Mouse (Mus musculus) stomach, embryonic 14.5 days (tissue): ENCODE measurements at regions not wholly inside any gene's neighbourhood (a gene's known extent, or its start where the extent isn't known, plus 50 kb on each side); places are given as distances from the start of the nearest gene placed in this dataset.

Source experiments
- ATAC-seq: fragments of 200-750 bp; cut with Nextera tagmentation; 2 replicates; pipeline ENCODE4 v1.8.0; 2017; ENCODE audit warnings: low read depth, moderate TSS enrichment; ENCODE audit not compliant: insufficient number of reproducible peaks, insufficient read depth, low FRiP score
- H3K27ac ChIP-seq: fragments of 300-500 bp; sonication (generic); 2 replicates; pipeline ENCODE4 v1.5.1; 2014; ENCODE audit warnings: mild to moderate bottlenecking, low read length, moderate library complexity, mixed read lengths
- H3K27me3 ChIP-seq: fragments of 300-500 bp; sonication (generic); 2 replicates; pipeline ENCODE4 v1.6.1; 2014; ENCODE audit warnings: low read length, control low read depth, mixed read lengths; ENCODE audit not compliant: control insufficient read depth, insufficient read depth
- H3K36me3 ChIP-seq: fragments of 300-500 bp; sonication (generic); 2 replicates; pipeline ENCODE4 v1.6.1; 2014; ENCODE audit warnings: mild to moderate bottlenecking, control low read depth, low read length, moderate library complexity, mixed read lengths; ENCODE audit not compliant: control insufficient read depth, insufficient read depth
- H3K4me1 ChIP-seq: fragments of 300-500 bp; sonication (generic); 2 replicates; pipeline ENCODE4 v1.6.1; 2014; ENCODE audit warnings: low read length, control low read depth, mixed read lengths; ENCODE audit not compliant: control insufficient read depth, insufficient read depth
- H3K4me2 ChIP-seq: fragments of 300-500 bp; sonication (generic); replicated peaks from 2 replicates; pipeline ENCODE4 v1.6.1; 2014; ENCODE audit warnings: low read depth, low read length, control low read depth
- H3K4me3 ChIP-seq: fragments of 300-500 bp; sonication (generic); 2 replicates; pipeline ENCODE4 v1.5.1; 2014; ENCODE audit warnings: low read depth, low read length, control low read depth
- H3K9ac ChIP-seq: fragments of 300-500 bp; sonication (generic); replicated peaks from 2 replicates; pipeline ENCODE4 v1.6.1; 2014; ENCODE audit warnings: low read depth, mild to moderate bottlenecking, control low read depth, low read length, moderate library complexity, mixed read lengths
- H3K9me3 ChIP-seq: fragments of 300-500 bp; sonication (generic); 2 replicates; pipeline ENCODE4 v1.6.1; 2016; ENCODE audit warnings: low read depth, low read length, control low read depth; ENCODE audit not compliant: control insufficient read depth
- WGBS: fragments of 180-500 bp; shearing (Covaris S2); extraction: QIAGEN DNeasy Blood & Tissue Kit; methylation state at CpG from one replicate; pipeline ENCODE4 v1.1.7; 2014; 5-methylcytosine and 5-hydroxymethylcytosine counted together

- no peaks in the 10 kb centered on the region for H3K27me3 ChIP-seq
- no peak overlapping the region for H3K4me3 ChIP-seq
- H3K9me3 ChIP-seq: no peaks in the 10 kb centered on the region
- no peak overlapping the region for H3K4me2 ChIP-seq
- no peak overlapping the region for H3K9ac ChIP-seq
- ATAC-seq: no peak
- WGBS: 68% methylated on average over 9 of the region's 9 CpGs
- peaks cover 6% of the 10 kb centered on the region; the same call in 1 of the 2 replicates for H3K4me1 ChIP-seq
- no peaks in the 10 kb centered on the region for H3K36me3 ChIP-seq
- H3K27ac ChIP-seq: no peak overlapping the region
These were observed 126.2 kb upstream of the Arid1b start for GRCm38 (mm10) chr17:4867754-4868445.

- H3K9me3 ChIP-seq: no peaks in the 10 kb centered on the region
- WGBS: 73% methylated on average over 10 of the region's 10 CpGs
- H3K4me2 ChIP-seq: no peak overlapping the region
- H3K4me1 ChIP-seq: peaks cover 6% of the 10 kb centered on the region; the same call in 1 of the 2 replicates
- no peaks in the 10 kb centered on the region for H3K27me3 ChIP-seq
- H3K36me3 ChIP-seq: no peaks in the 10 kb centered on the region
- ATAC-seq: no peak
- no peak overlapping the region for H3K9ac ChIP-seq
- no peak overlapping the region for H3K4me3 ChIP-seq
- no peak overlapping the region for H3K27ac ChIP-seq
These were observed 125.7 kb upstream of the Arid1b start for GRCm38 (mm10) chr17:4868446-4868825.

GRCm38 (mm10) chr17:4868861-4869260, 125.3 kb upstream of the Arid1b start:
- Histone ChIP-seq H3K36me3 (no peaks in the 10 kb centered on the region), H3K4me1 (peaks cover 6% of the 10 kb centered on the region; the same call in 1 of the 2 replicates), H3K4me2 (no peak overlapping the region), H3K27me3 (no peaks in the 10 kb centered on the region), H3K27ac (no peak overlapping the region), H3K4me3 (no peak overlapping the region), H3K9me3 (no peaks in the 10 kb centered on the region), H3K9ac (no peak overlapping the region)
- no peak for ATAC-seq
- WGBS: 83% methylated on average over 5 of the region's 5 CpGs

- ATAC-seq: no peak
- Histone ChIP-seq H3K4me3 (no peak overlapping the region), H3K4me2 (no peak overlapping the region), H3K9me3 (no peaks in the 10 kb centered on the region), H3K9ac (no peak overlapping the region), H3K4me1 (peaks cover 2% of the 10 kb centered on the region; the same call in 1 of the 2 replicates), H3K27me3 (no peaks in the 10 kb centered on the region), H3K27ac (no peak overlapping the region), H3K36me3 (no peaks in the 10 kb centered on the region)
- WGBS: 78% methylated on average over 2 of the region's 2 CpGs
These were observed 122.9 kb upstream of the Arid1b start for GRCm38 (mm10) chr17:4871267-4871666.

- no peak overlapping the region for H3K9ac ChIP-seq
- no peaks in the 10 kb centered on the region for H3K27me3 ChIP-seq
- ATAC-seq: no peak
- 85% methylated on average over 2 of the region's 2 CpGs for WGBS
- H3K4me2 ChIP-seq: no peak overlapping the region
- no peaks in the 10 kb centered on the region for H3K4me1 ChIP-seq
- H3K27ac ChIP-seq: no peak overlapping the region
- H3K36me3 ChIP-seq: no peaks in the 10 kb centered on the region
- no peaks in the 10 kb centered on the region for H3K9me3 ChIP-seq
- no peak overlapping the region for H3K4me3 ChIP-seq
These were observed 119.7 kb upstream of the Arid1b start for GRCm38 (mm10) chr17:4874459-4874858.

GRCm38 (mm10) chr17:4875086-4876046, 118.8 kb upstream of the Arid1b start:
- Histone ChIP-seq H3K4me3 (no peak overlapping the region), H3K27me3 (no peaks in the 10 kb centered on the region), H3K4me2 (no peak overlapping the region), H3K36me3 (no peaks in the 10 kb centered on the region), H3K27ac (no peak overlapping the region), H3K9ac (no peak overlapping the region), H3K4me1 (no peaks in the 10 kb centered on the region), H3K9me3 (no peaks in the 10 kb centered on the region)
- no peak for ATAC-seq
- whole genome bisulfite sequencing: 72% methylated on average over 10 of the region's 10 CpGs

GRCm38 (mm10) chr17:4876431-4876830, 117.7 kb upstream of the Arid1b start:
- WGBS: 81% methylated on average over 4 of the region's 4 CpGs
- ATAC-seq: no peak
- H3K27ac ChIP-seq: no peak overlapping the region
- no peaks in the 10 kb centered on the region for H3K36me3 ChIP-seq
- no peak overlapping the region for H3K4me2 ChIP-seq
- H3K9ac ChIP-seq: no peak overlapping the region
- H3K27me3 ChIP-seq: no peaks in the 10 kb centered on the region
- H3K4me1 ChIP-seq: no peaks in the 10 kb centered on the region
- no peaks in the 10 kb centered on the region for H3K9me3 ChIP-seq
- H3K4me3 ChIP-seq: no peak overlapping the region

- Histone ChIP-seq H3K27me3 (no peaks in the 10 kb centered on the region), H3K27ac (no peak overlapping the region), H3K4me1 (no peaks in the 10 kb centered on the region), H3K4me3 (no peak overlapping the region), H3K9ac (no peak overlapping the region), H3K9me3 (no peaks in the 10 kb centered on the region), H3K4me2 (no peak overlapping the region), H3K36me3 (no peaks in the 10 kb centered on the region)
- 82% methylated on average over 5 of the region's 5 CpGs for WGBS
- no peak for ATAC-seq
These were observed 112.7 kb upstream of the Arid1b start for GRCm38 (mm10) chr17:4881473-4881872.
